Mouse (Mus musculus) retina, adult 2 months (tissue): ENCODE data around the gene Map4k1.
"Not testable (repeated sequence)": the region's sequence is repeated elsewhere in the genome, so short reads cannot be mapped to it uniquely, and the experiment has no call there.

Experiments used
- DNase-seq: peaks from one replicate; pipeline ENCODE4 v3.0.0-alpha.2; 2012; ENCODE audit warnings: low read depth, low spot score

The Map4k1 gene

GRCm38 (mm10) chr7:28955295-28955897, 26.5 kb upstream of the Map4k1 start:
- no peak for DNase-seq

- no peak for DNase-seq
These were observed 25.6 kb upstream of the Map4k1 start for GRCm38 (mm10) chr7:28956270-28956669.

DNA sequence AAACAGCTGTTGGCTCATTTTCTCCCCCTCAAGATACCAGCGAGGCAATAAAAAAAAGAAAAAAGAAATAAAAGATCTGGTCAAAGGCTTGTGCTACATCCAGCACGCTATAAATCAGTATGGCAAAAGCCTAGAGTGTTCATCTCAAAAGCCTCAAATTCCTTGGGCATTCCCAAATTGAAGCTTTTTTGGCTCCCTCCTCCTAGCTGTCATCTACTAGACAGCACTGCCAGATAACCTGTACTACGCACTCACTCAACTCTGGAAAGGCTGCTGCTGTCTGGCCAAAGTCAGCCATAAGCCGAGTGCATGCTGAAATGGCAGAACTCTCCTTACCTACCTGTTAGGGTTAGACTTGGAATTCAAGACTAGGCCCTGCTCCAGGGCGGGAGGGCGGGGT, 24.6 kb upstream of the Map4k1 start:
- DNase-seq: no peak

GRCm38 (mm10) chr7:28957997-28958725, 23.7 kb upstream of the Map4k1 start:
- no peak for DNase-seq

DNA sequence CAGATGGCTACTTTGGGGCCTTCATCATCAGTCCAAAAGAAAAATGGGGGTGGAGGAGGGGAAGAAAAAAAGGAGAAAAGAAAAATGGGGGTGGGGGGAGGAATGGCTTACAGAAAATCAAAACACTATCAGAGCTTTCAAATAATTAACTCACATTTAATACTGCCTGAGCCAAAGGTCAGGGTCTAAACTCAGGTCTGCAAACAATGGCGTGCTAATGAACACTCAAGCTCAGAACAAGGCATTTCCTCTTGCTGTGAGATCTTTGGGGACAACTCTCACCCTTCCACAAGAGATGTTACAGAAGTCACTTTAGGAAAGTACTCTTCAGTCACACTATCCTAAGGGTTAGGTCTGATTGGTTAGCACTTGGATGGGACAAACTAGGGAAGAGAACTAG, 23.1 kb upstream of the Map4k1 start:
- no peak for DNase-seq

DNA sequence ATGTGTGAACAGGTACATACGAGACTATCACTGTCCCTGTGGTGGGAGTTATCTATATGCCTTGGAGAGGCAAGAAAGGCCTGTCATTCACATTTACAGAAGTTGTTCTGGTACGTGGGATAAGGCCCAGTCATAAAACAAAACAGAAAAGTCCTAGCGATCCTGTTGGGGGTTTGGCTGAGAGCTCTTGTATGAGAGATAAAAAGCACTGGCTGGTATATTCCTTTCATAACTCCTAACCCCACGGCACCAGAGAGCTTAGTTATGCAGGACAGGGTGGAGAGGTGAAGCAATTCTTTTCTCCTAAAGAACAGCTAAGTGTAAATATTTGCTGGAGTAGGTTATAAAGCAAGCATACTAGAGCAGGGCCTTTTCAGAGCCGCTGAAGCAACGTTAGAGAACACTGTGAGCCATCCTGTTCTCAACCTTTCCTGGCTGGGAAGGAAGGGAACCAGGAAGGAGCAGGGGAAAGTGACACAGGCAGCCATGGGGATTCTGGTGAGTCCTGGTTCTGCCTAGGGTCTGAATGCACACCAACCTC, 22.3 kb upstream of the Map4k1 start:
- DNase-seq: no peak

GRCm38 (mm10) chr7:28960354-28961046, 21.4 kb upstream of the Map4k1 start:
- no peak for DNase-seq

GRCm38 (mm10) chr7:28961584-28961926, 20.3 kb upstream of the Map4k1 start:
- no peak for DNase-seq

GRCm38 (mm10) chr7:28961927-28962670, 19.8 kb upstream of the Map4k1 start, which contains the start of gene Actn4:
TSS of gene Actn4 (minus strand) at chr7:28962340.
- peak; percentile 95 for DNase-seq

DNA sequence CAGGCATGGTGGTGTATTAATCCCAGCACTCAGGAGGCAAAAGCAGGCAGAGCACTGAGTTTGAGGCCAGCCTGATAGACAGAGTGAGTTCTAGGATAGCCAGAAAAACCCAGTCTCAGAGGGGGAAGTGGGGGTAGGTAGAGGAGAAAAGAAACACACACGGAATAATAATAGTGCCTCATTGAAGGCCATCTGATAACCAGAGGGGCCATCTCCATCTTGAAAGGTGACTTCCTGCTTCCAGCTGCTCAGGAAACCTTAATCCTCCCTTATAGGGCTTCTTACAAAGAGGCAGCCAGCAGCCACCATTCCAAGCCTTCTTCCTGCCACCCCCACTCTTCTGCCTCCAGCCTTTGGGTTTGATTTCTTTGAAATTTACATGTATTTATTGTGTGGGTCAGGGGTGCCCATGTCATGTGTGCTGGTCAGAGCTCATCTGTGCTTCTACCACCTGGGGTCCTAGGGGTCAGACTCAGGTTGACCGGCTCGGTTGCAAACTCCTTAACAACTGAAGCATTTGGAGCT, 18.4 kb upstream of the Map4k1 start:
- DNase-seq: no peak

DNA sequence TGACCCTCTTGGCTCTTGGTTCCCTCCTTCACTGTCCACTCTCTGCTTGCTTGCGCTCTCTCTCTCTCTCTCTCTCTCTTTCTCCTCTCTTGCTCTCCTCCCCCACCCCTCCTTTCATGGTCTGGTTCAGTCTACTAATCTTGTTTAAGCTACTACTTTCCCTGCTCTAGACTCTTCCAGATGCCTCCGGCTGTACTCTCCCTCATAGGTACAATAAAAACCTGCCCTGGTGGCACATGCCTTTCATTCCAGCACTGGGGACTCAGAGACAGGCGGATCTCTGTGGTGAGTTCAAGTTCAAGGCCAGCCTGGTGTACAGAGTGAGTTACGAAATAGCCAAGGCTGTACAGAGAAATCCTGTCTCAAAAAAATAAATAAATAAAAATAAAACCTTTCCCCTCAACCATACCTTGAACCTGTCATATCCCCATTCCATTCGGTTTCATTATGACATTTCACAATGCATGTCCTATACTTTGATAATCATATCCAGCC, 16.5 kb upstream of the Map4k1 start:
- peak; percentile 44 for DNase-seq

GRCm38 (mm10) chr7:28966181-28966580, 15.7 kb upstream of the Map4k1 start:
- no peak for DNase-seq

DNA sequence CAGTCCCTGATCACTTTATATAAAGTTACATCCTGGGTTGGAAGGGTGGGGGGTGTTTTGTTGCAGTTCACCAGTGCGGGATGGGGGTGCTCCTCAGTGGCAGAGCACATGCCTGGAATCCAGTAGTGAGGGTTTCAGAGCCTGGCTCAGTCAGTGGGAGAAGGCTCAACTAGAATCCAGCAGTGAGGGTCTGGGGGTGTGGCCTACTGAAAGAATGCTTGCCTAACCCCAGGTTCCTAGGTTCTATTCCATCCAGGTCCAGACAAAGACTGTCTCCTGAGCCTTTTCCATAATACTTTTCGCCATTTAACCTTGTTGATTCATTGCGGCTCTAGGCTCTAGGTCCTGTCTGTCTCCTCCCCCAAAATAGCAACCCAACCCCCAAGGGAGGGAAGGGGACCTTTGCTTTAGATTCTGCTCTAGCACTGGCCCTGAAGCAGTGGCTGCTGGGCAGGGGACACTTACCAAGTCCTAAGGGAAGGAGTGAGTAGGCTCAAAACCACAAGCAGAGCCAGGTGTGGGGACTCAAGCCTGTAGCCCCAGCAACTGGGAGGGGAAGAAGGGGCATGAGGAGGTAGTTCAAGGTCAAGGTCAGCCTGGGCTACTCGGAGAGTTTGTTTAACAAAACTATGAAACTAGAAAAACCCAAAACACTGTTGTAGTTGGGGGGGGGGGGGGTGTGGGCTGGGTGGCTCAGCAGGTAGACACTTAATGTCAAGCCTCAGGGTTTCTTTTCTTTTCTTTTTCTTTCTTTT, 14.9 kb upstream of the Map4k1 start:
- DNase-seq: no peak

GRCm38 (mm10) chr7:28968120-28968519, 13.7 kb upstream of the Map4k1 start:
- DNase-seq: not testable (repeated sequence)

GRCm38 (mm10) chr7:28969271-28969670, 12.6 kb upstream of the Map4k1 start:
- DNase-seq: no peak

DNA sequence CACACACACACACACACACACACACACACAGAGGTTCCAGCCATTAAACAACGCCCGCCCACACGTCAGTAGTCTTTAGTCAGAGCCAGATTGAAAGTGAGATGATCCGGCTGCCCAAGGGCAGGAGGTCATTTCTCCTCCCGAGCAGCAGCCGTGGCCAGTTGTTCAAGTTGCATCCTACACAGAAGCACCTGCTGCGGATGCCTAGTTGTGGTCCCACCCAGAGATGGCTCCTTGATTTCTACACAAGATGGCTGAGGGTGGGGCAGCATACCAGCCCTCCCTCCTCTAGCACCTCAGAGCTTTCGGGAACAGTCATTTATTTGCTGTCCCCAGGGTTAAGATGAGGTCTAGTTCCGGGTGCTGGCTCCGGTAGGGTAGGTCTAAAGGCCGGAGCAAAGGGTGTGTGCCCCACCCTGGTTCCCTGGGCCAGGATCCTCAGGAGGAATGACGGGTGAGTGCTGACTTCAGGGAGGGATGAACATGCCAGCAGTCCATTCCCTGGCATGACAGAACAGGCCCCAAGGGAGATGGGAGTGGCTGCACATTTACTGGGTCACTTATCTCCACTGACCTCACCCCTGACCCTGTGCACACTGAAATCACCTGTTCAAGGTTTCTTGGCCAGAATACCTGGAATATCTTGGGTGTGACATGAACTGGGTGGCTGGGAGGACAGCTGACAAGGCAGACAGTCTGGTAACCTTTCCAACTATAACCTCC, 12.0 kb upstream of the Map4k1 start:
- peak; percentile 58 for DNase-seq

- DNase-seq: no peak
These were observed 10.8 kb upstream of the Map4k1 start for GRCm38 (mm10) chr7:28971029-28971428.

GRCm38 (mm10) chr7:28971770-28972269, 10.0 kb upstream of the Map4k1 start:
- DNase-seq: no peak

- DNase-seq: peak; percentile 36
These were observed 9.3 kb upstream of the Map4k1 start for GRCm38 (mm10) chr7:28972542-28972985.

- no peak for DNase-seq
These were observed 8.8 kb upstream of the Map4k1 start for GRCm38 (mm10) chr7:28973025-28973424.
